Mouse (Mus musculus) gastrocnemius, adult 2 months (tissue): ENCODE data around the gene Frmd8. TPM values are rescaled to one million over a fixed set of nuclear protein-coding genes. Genes with fewer than 3 reads are reported as not detected.
A peak's percentile ranks its signal among the peaks of the same experiment; 100 is the strongest.

ENCODE experiments used
- DNase-seq: peaks from one replicate; pipeline ENCODE4 v3.0.0; 2022
- H3K27ac ChIP-seq: fragments of 200-600 bp; 2 replicates; pipeline ENCODE4 v1.8.1; 2022; ENCODE audit warnings: mild to moderate bottlenecking
- H3K4me3 ChIP-seq: fragments of 200-600 bp; 2 replicates; pipeline ENCODE4 v1.8.1; 2022; ENCODE audit warnings: mild to moderate bottlenecking, moderate library complexity
- CTCF ChIP-seq: fragments of 200-600 bp; IDR thresholded peaks from 2 replicates; pipeline ENCODE4 v1.8.1; 2022; ENCODE audit warnings: antibody characterized with exemption, mild to moderate bottlenecking, moderate library complexity
- intact Hi-C: fragments of 180-260 bp; cut with DNase I; formaldehyde crosslinking; loops from one replicate; pipeline ENCODE4 v1.15.1; 2025
- total RNA-seq, 2 experiments: library from RNA; stranded (reverse); gene quantifications; 2 replicates each; pipeline ENCODE4 v1.2.3; 2021

The Frmd8 gene
- total RNA-seq, 2 experiments from 2014 or later, result 3.4 to 4.0 TPM

GRCm38 (mm10) chr19:5878916-5879315 lies 3.8 kb upstream of the Frmd8 start:
- peak overlapping the region; percentile 68 for H3K4me3 ChIP-seq

GRCm38 (mm10) chr19:5878362-5878722 lies 3.3 kb upstream of the Frmd8 start:
- TF ChIP-seq CTCF, result no peak
- DNase-seq, result peak; percentile 62
- intact Hi-C loops, result loop anchor here (2.0 kb wide), 1 partner anchor 86 kb away; no protein-coding TSS in a partner anchor
- Histone ChIP-seq H3K27ac (peak overlapping the region; percentile 84), H3K4me3 (peak overlapping the region; percentile 68)

More at GRCm38 (mm10) chr19:5878916-5879315, 3.8 kb upstream of the Frmd8 start:
- intact Hi-C loops, result loop anchor here (2.0 kb wide), 1 partner anchor 86 kb away; no protein-coding TSS in a partner anchor
- no peak for TF ChIP-seq CTCF
- DNase-seq, result no peak
- peak overlapping the region; percentile 84; the same call in 1 of the 2 replicates for H3K27ac ChIP-seq

GRCm38 (mm10) chr19:5877618-5878361 lies 2.7 kb upstream of the Frmd8 start, which contains the start of gene Slc25a45:
Gene Slc25a45 (plus strand): TSS chr19:5877808.
- peak; percentile 89 for TF ChIP-seq CTCF
- intact Hi-C loops, result loop anchor here (2.0 kb wide), 1 partner anchor 85 kb away; no protein-coding TSS in a partner anchor
- peak within 1 kb of the TSS; percentile 68 for H3K4me3 ChIP-seq
- DNase-seq, result peak; percentile 82
- peak within 1 kb of the TSS; percentile 84 for H3K27ac ChIP-seq

GRCm38 (mm10) chr19:5874391-5874968 lies 594 bp downstream of the Frmd8 start:
- TF ChIP-seq CTCF, result no peak
- DNase-seq, result no peak
- peak overlapping the region; percentile 76 for H3K4me3 ChIP-seq
- intact Hi-C loops, result no loop called here
- peak overlapping the region; percentile 94 for H3K27ac ChIP-seq

GRCm38 (mm10) chr19:5872931-5873556 lies 2.0 kb downstream of the Frmd8 start:
- TF ChIP-seq CTCF, result no peak
- intact Hi-C loops, result no loop called here
- H3K4me3 ChIP-seq, result no peak overlapping the region
- no peak for DNase-seq
- H3K27ac ChIP-seq, result no peak overlapping the region

- H3K27ac ChIP-seq, result peak overlapping the region; percentile 12; the same call in 1 of the 2 replicates
- H3K4me3 ChIP-seq, result no peak overlapping the region
- intact Hi-C loops, result no loop called here
- no peak for TF ChIP-seq CTCF
- no peak for DNase-seq
These were observed 2.5 kb downstream of the Frmd8 start for GRCm38 (mm10) chr19:5872528-5872927.

- Histone ChIP-seq H3K27ac (peak overlapping the region; percentile 63), H3K4me3 (no peak overlapping the region)
- no peak for TF ChIP-seq CTCF
- intact Hi-C loops, result no loop called here
- no peak for DNase-seq
These were observed 3.4 kb downstream of the Frmd8 start for GRCm38 (mm10) chr19:5871683-5872082.

GRCm38 (mm10) chr19:5871273-5871672 lies 3.8 kb downstream of the Frmd8 start:
- no peak overlapping the region for H3K4me3 ChIP-seq

GRCm38 (mm10) chr19:5868096-5868495 lies 7.0 kb downstream of the Frmd8 start:
- Histone ChIP-seq H3K4me3 (no peak overlapping the region), H3K27ac (no peak overlapping the region)
- intact Hi-C loops, result loop anchor here (10.0 kb wide), 1 partner anchor 163 kb away; the partner anchor contains the start of gene Kcnk7
- DNase-seq, result no peak
- TF ChIP-seq CTCF, result no peak

More at GRCm38 (mm10) chr19:5871273-5871672, 3.8 kb downstream of the Frmd8 start:
- H3K27ac ChIP-seq, result peak overlapping the region; percentile 63
- no peak for TF ChIP-seq CTCF
- intact Hi-C loops, result no loop called here
- no peak for DNase-seq

- TF ChIP-seq CTCF, result no peak
These were observed 10.2 kb downstream of the Frmd8 start for GRCm38 (mm10) chr19:5864710-5865398.

GRCm38 (mm10) chr19:5863776-5864175 lies 11.3 kb downstream of the Frmd8 start:
- TF ChIP-seq CTCF, result no peak
- no peak overlapping the region for H3K4me3 ChIP-seq
- intact Hi-C loops, result loop anchor here (10.0 kb wide), 1 partner anchor 159 kb away; the partner anchor contains the start of gene Kcnk7
- no peak overlapping the region for H3K27ac ChIP-seq
- DNase-seq, result no peak

More at GRCm38 (mm10) chr19:5864710-5865398, 10.2 kb downstream of the Frmd8 start:
- H3K4me3 ChIP-seq, result no peak overlapping the region
- intact Hi-C loops, result loop anchor here (10.0 kb wide), 1 partner anchor 160 kb away; the partner anchor contains the start of gene Kcnk7
- H3K27ac ChIP-seq, result no peak overlapping the region
- DNase-seq, result no peak

- DNase-seq, result no peak
- Histone ChIP-seq H3K27ac (no peak overlapping the region), H3K4me3 (no peak overlapping the region)
- peak; percentile 24; the same call in 1 of the 2 replicates for TF ChIP-seq CTCF
- intact Hi-C loops, result loop anchor here (10.0 kb wide), 1 partner anchor 158 kb away; the partner anchor contains the start of gene Kcnk7
These were observed 12.6 kb downstream of the Frmd8 start for GRCm38 (mm10) chr19:5862335-5863085.
